Comparison of ENCODE assay signal across 8 mouse cellular contexts in the genomic region with DNA sequence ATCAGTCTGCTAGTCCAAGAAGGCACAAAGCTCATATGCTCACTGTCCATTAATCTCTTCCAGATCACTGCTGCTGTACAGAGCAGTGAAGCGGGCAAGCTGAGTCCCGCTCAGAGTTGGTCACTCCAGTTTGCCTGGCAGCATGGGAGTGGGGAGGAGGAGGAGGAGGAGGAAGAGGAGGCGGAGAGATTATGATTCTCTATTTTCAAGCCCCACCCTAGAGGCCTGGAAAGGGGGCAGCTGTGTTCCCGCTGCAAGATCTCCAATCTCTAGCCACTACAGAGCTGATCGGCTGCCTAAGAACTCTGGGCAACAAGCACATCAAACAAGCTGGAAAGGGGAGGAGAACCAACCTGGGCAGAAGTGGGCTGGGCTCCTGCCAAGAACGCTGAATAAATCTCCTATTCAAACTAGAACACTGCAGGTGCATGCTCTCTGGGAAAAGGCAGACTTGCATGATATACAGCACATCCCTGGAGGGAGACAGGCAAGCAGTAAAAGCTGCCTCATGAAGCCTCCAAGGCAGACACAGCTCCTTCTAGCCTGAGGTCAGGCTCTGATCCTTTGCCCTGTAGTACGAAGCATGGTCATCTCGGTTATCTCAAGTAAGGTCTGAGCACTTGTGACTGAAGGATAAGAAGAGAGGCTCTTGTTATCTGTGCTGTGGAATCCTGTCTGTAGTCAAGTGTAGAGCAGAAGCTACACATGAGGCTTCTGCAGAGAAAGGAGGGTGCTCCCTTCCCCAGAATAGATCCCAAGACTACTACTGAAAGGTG. TPM values are rescaled to one million over a fixed set of nuclear protein-coding genes. Genes with fewer than 3 reads are reported as not detected.
DNase-seq lines count a peak whose midpoint lies in the region; ATAC-seq lines count a peak whose summit lies in the region.

No protein-coding gene starts in this region.

- no peak for DNase-seq in heart, embryonic 10.5 days (ENCODE audit: low spot score)
- no peak for DNase-seq in heart, adult 9 months (ENCODE audit: low spot score in 2 of 2)
- no peak for DNase-seq in hindbrain, embryonic 14.5 days (ENCODE audit: low spot score)
- no peak for DNase-seq in adipocyte (ENCODE audit: low spot score)
- DNase-seq in frontal cortex, postnatal 10 days (ENCODE audit: low spot score in 2 of 2), result no peak

- H3K27ac ChIP-seq in heart, embryonic 10.5 days, result peak overlapping the region; percentile 62
- peak overlapping the region; percentile 8; the same call in 1 of the 2 replicates for H3K27ac ChIP-seq in embryonic facial prominence, embryonic 12.5 days
- H3K27ac ChIP-seq in hindbrain, embryonic 14.5 days, result 0 out of 2 replicates have a peak overlapping the region, but pooled peaks have one; percentile 43
- H3K27ac ChIP-seq in limb, embryonic 15.5 days, result peak overlapping the region; percentile 58
- peak overlapping the region; percentile 31; the same call in 1 of the 2 replicates for H3K27ac ChIP-seq in midbrain, embryonic 13.5 days

- no peaks in the 10 kb centered on the region for H3K9me3 ChIP-seq in heart, embryonic 10.5 days
- H3K9me3 ChIP-seq in embryonic facial prominence, embryonic 12.5 days, result no peaks in the 10 kb centered on the region
- no peaks in the 10 kb centered on the region for H3K9me3 ChIP-seq in hindbrain, embryonic 14.5 days (ENCODE audit: control insufficient read depth, low read length)
- no peaks in the 10 kb centered on the region for H3K9me3 ChIP-seq in limb, embryonic 15.5 days
- H3K9me3 ChIP-seq in midbrain, embryonic 13.5 days, result no peaks in the 10 kb centered on the region

- no peak overlapping the region for H3K4me2 ChIP-seq in embryonic facial prominence, embryonic 12.5 days (replicated peaks)
- H3K4me2 ChIP-seq in hindbrain, embryonic 14.5 days (replicated peaks), result no peak overlapping the region
- 0 out of 2 replicates have a peak overlapping the region, but pooled peaks have one; percentile 3 for H3K4me2 ChIP-seq in limb, embryonic 15.5 days
- no peak overlapping the region for H3K4me2 ChIP-seq in midbrain, embryonic 13.5 days (replicated peaks)

- H3K36me3 ChIP-seq in heart, embryonic 10.5 days, result no peaks in the 10 kb centered on the region
- no peaks in the 10 kb centered on the region for H3K36me3 ChIP-seq in embryonic facial prominence, embryonic 12.5 days
- H3K36me3 ChIP-seq in hindbrain, embryonic 14.5 days (replicated peaks; ENCODE audit: control insufficient read depth, insufficient read depth), result 0 out of 2 replicates have a peak, but pooled peaks cover 4% of the 10 kb centered on the region
- no peaks in the 10 kb centered on the region for H3K36me3 ChIP-seq in limb, embryonic 15.5 days
- peaks cover 2% of the 10 kb centered on the region; the same call in 1 of the 2 replicates for H3K36me3 ChIP-seq in midbrain, embryonic 13.5 days

- H3K9ac ChIP-seq in embryonic facial prominence, embryonic 12.5 days, result no peak overlapping the region
- peak overlapping the region; percentile 24; the same call in 1 of the 2 replicates for H3K9ac ChIP-seq in hindbrain, embryonic 14.5 days
- no peak overlapping the region for H3K9ac ChIP-seq in limb, embryonic 15.5 days
- H3K9ac ChIP-seq in midbrain, embryonic 13.5 days (replicated peaks), result no peak overlapping the region

- H3K4me1 ChIP-seq in heart, embryonic 10.5 days, result peaks cover 70% of the 10 kb centered on the region
- H3K4me1 ChIP-seq in embryonic facial prominence, embryonic 12.5 days, result peaks cover 58% of the 10 kb centered on the region
- peaks cover 44% of the 10 kb centered on the region for H3K4me1 ChIP-seq in hindbrain, embryonic 14.5 days (replicated peaks; ENCODE audit: control insufficient read depth, insufficient read depth, low read length)
- peaks cover 59% of the 10 kb centered on the region for H3K4me1 ChIP-seq in limb, embryonic 15.5 days
- peaks cover 50% of the 10 kb centered on the region for H3K4me1 ChIP-seq in midbrain, embryonic 13.5 days (replicated peaks)

- ATAC-seq in embryonic facial prominence, embryonic 12.5 days (ENCODE audit: insufficient number of reproducible peaks, insufficient read depth, low FRiP score, low TSS enrichment), result peak; percentile 61
- ATAC-seq in hindbrain, embryonic 14.5 days (ENCODE audit: low FRiP score), result peak; percentile 34; the same call in 1 of the 2 replicates
- ATAC-seq in limb, embryonic 15.5 days (ENCODE audit: insufficient number of reproducible peaks, low FRiP score, low TSS enrichment, low read depth), result no peak; the same call in 1 of the 2 replicates
- 0 out of 2 replicates have a peak, but pooled peaks have one; percentile 34 for ATAC-seq in midbrain, embryonic 13.5 days

- 34% methylated on average over 8 of the region's 8 CpGs for WGBS in heart, embryonic 10.5 days
- 52% methylated on average over 8 of the region's 8 CpGs for WGBS in embryonic facial prominence, embryonic 12.5 days
- WGBS in hindbrain, embryonic 14.5 days, result 48% methylated on average over 8 of the region's 8 CpGs
- WGBS in limb, embryonic 15.5 days, result 50% methylated on average over 8 of the region's 8 CpGs
- WGBS in midbrain, embryonic 13.5 days, result 57% methylated on average over 8 of the region's 8 CpGs

- H3K27me3 ChIP-seq in heart, embryonic 10.5 days (ENCODE audit: insufficient read depth, poor library complexity, severe bottlenecking), result no peaks in the 10 kb centered on the region
- no peaks in the 10 kb centered on the region for H3K27me3 ChIP-seq in embryonic facial prominence, embryonic 12.5 days
- H3K27me3 ChIP-seq in hindbrain, embryonic 14.5 days (ENCODE audit: control insufficient read depth, insufficient read depth, low read length), result no peaks in the 10 kb centered on the region
- H3K27me3 ChIP-seq in limb, embryonic 15.5 days, result no peaks in the 10 kb centered on the region
- no peaks in the 10 kb centered on the region for H3K27me3 ChIP-seq in midbrain, embryonic 13.5 days

- peak overlapping the region; percentile 24 for H3K4me3 ChIP-seq in heart, embryonic 10.5 days
- no peak overlapping the region for H3K4me3 ChIP-seq in embryonic facial prominence, embryonic 12.5 days
- H3K4me3 ChIP-seq in hindbrain, embryonic 14.5 days (replicated peaks; ENCODE audit: low read length), result no peak overlapping the region
- no peak overlapping the region for H3K4me3 ChIP-seq in limb, embryonic 15.5 days
- H3K4me3 ChIP-seq in midbrain, embryonic 13.5 days (replicated peaks), result no peak overlapping the region

RNA-seq across cellular contexts. Expression of gene Mark2, which starts 33.5 kb away (rescaled TPM):
- polyA plus RNA-seq in heart, embryonic 10.5 days (2016; fragmentation: Nextera tagmentation; extraction: Ambion mirVana), result 37.4 and 50.6 TPM in 2 replicates
- polyA plus RNA-seq in embryonic facial prominence, embryonic 12.5 days (2016; fragmentation: Nextera tagmentation; extraction: Ambion mirVana), result 61.2 and 62.8 TPM in 2 replicates
- 50.7 and 57.6 TPM in 2 replicates for polyA plus RNA-seq in hindbrain, embryonic 14.5 days (2014; fragmentation: Nextera tagmentation; extraction: Ambion mirVana)
- 41.1 and 46.4 TPM in 2 replicates for polyA plus RNA-seq in limb, embryonic 15.5 days (2015; fragmentation: Nextera tagmentation; extraction: Ambion mirVana)
- polyA plus RNA-seq in midbrain, embryonic 13.5 days (2015; fragmentation: Nextera tagmentation; extraction: Ambion mirVana), result 40.7 and 47.1 TPM in 2 replicates

RNA-seq across cellular contexts. Expression of gene Rcor2, which starts 41.1 kb away (rescaled TPM):
- polyA plus RNA-seq in heart, embryonic 10.5 days (2016; fragmentation: Nextera tagmentation; extraction: Ambion mirVana), result 18.5 and 27.1 TPM in 2 replicates
- 40.8 and 43.5 TPM in 2 replicates for polyA plus RNA-seq in embryonic facial prominence, embryonic 12.5 days (2016; fragmentation: Nextera tagmentation; extraction: Ambion mirVana)
- polyA plus RNA-seq in hindbrain, embryonic 14.5 days (2014; fragmentation: Nextera tagmentation; extraction: Ambion mirVana), result 12.0 and 13.4 TPM in 2 replicates
- polyA plus RNA-seq in limb, embryonic 15.5 days (2015; fragmentation: Nextera tagmentation; extraction: Ambion mirVana), result 16.9 TPM in 2 replicates
- 41.1 and 52.8 TPM in 2 replicates for polyA plus RNA-seq in midbrain, embryonic 13.5 days (2015; fragmentation: Nextera tagmentation; extraction: Ambion mirVana)

Comparison
In these comparisons a context has a peak if more than half of its experiments do, and no peak if none do; other contexts are left out.
1. H3K27ac ChIP-seq: peak in every context shown above with its lines; median percentile 62 in heart, embryonic 10.5 days; 58 in limb, embryonic 15.5 days; 43 in hindbrain, embryonic 14.5 days; 31 in midbrain, embryonic 13.5 days; 8 in embryonic facial prominence, embryonic 12.5 days.